Mouse (Mus musculus) forebrain, postnatal 0 days (tissue): Measurements from ENCODE around the gene Spns1. TPM values are rescaled to one million over a fixed set of nuclear protein-coding genes. Genes with fewer than 3 reads are reported as not detected.
"Not testable (repeated sequence)": the region's sequence is repeated elsewhere in the genome, so short reads cannot be mapped to it uniquely, and the experiment has no call there.

Source experiments
- ATAC-seq: fragments of 200-750 bp; cut with Nextera tagmentation; 2 replicates; pipeline ENCODE4 v1.8.0; 2017; ENCODE audit warnings: mild to moderate bottlenecking, moderate library complexity
- DNase-seq: peaks from one replicate; pipeline ENCODE4 v3.0.0-alpha.2; 2015
- H3K27ac ChIP-seq: fragments of 300-500 bp; sonication (generic); 2 replicates; pipeline ENCODE4 v1.5.1; 2014; ENCODE audit warnings: low read depth, mild to moderate bottlenecking, antibody characterized with exemption, low read length, moderate library complexity, mixed read lengths
- H3K27me3 ChIP-seq: fragments of 300-500 bp; sonication (generic); 2 replicates; pipeline ENCODE4 v1.6.1; 2014; ENCODE audit warnings: mild to moderate bottlenecking, low read length, mixed read lengths; ENCODE audit not compliant: insufficient read depth
- H3K36me3 ChIP-seq: fragments of 300-500 bp; sonication (generic); 2 replicates; pipeline ENCODE4 v1.6.1; 2014; ENCODE audit warnings: mild to moderate bottlenecking, moderate library complexity; ENCODE audit not compliant: insufficient read depth
- H3K4me1 ChIP-seq: fragments of 300-500 bp; sonication (generic); 2 replicates; pipeline ENCODE4 v1.6.1; 2014; ENCODE audit warnings: antibody characterized with exemption; ENCODE audit not compliant: insufficient read depth
- H3K4me2 ChIP-seq: fragments of 300-500 bp; sonication (generic); 2 replicates; pipeline ENCODE4 v1.6.1; 2014; ENCODE audit warnings: low read depth, mild to moderate bottlenecking, moderate library complexity
- H3K4me3 ChIP-seq: fragments of 300-500 bp; sonication (generic); 2 replicates; pipeline ENCODE4 v1.5.1; 2014; ENCODE audit warnings: low read depth, low read length, mixed read lengths
- H3K9ac ChIP-seq: fragments of 300-500 bp; sonication (generic); 2 replicates; pipeline ENCODE4 v1.6.1; 2014; ENCODE audit warnings: mild to moderate bottlenecking
- H3K9me3 ChIP-seq: fragments of 300-500 bp; sonication (generic); 2 replicates; pipeline ENCODE4 v1.6.1; 2016; ENCODE audit warnings: low read length
- CTCF ChIP-seq: sonication (generic); IDR thresholded peaks from 2 replicates; pipeline ENCODE4 v1.5.1; 2016; ENCODE audit warnings: antibody characterized with exemption, control low read depth, low read depth
- WGBS: fragments of 180-500 bp; shearing (Covaris S2); extraction: QIAGEN DNeasy Blood & Tissue Kit; methylation state at CpG from one replicate; pipeline ENCODE4 v1.1.7; 2014; 5-methylcytosine and 5-hydroxymethylcytosine counted together
- polyA plus RNA-seq: library from polyadenylated mRNA; unstranded; fragments of >200 nt; fragmentation: Nextera tagmentation; extraction: Ambion mirVana; gene quantifications from 2 replicates; pipeline ENCODE4 v1.2.1, GENCODE M21; 2015
- total RNA-seq: library from RNA; depleted of rRNA; stranded (reverse); fragments of >200 nt; gene quantifications from 2 replicates; pipeline ENCODE4 v1.2.3, GENCODE M21; 2014

The Spns1 gene
- total and polyA plus RNA-seq, 2 experiments from 2014 or later, result 78.4 to 102 TPM

GRCm38 (mm10) chr7:126396298-126397119 lies 19.3 kb upstream of the Spns1 start, which contains the start of gene Nfatc2ip:
Gene Nfatc2ip (minus strand): TSS chr7:126396737.
- H3K36me3 ChIP-seq, result no peaks in the 10 kb centered on the region
- no peak within 1 kb of the TSS for H3K27ac ChIP-seq
- H3K4me3 ChIP-seq, result peak within 1 kb of the TSS; percentile 79
- WGBS, result under 1% methylated on average over 58 of the region's 59 CpGs
- H3K9me3 ChIP-seq, result no peaks in the 10 kb centered on the region
- no peak for TF ChIP-seq CTCF
- no peaks in the 10 kb centered on the region for H3K27me3 ChIP-seq
- H3K4me2 ChIP-seq, result peak within 1 kb of the TSS; percentile 93
- peak; percentile 98 for ATAC-seq
- peak; percentile 99 for DNase-seq
- peak within 1 kb of the TSS; percentile 66 for H3K9ac ChIP-seq
- no peaks in the 10 kb centered on the region for H3K4me1 ChIP-seq

- not testable (repeated sequence) for H3K4me3 ChIP-seq, DNase-seq, H3K27ac ChIP-seq, H3K9ac ChIP-seq, ATAC-seq, H3K4me1 ChIP-seq, H3K27me3 ChIP-seq, H3K9me3 ChIP-seq, H3K4me2 ChIP-seq
- H3K36me3 ChIP-seq, result peaks cover 14% of the 10 kb centered on the region; the same call in 1 of the 2 replicates
- WGBS, result 90% methylated on average over 7 of the region's 7 CpGs
Measured at GRCm38 (mm10) chr7:126392086-126392884, 15.0 kb upstream of the Spns1 start.

- ATAC-seq (no peak), DNase-seq (no peak)
- no peak overlapping the region for H3K4me3 ChIP-seq
- no peak overlapping the region for H3K9ac ChIP-seq
- no peaks in the 10 kb centered on the region for H3K27me3 ChIP-seq
- no peaks in the 10 kb centered on the region for H3K9me3 ChIP-seq
- peaks cover 27% of the 10 kb centered on the region; the same call in 1 of the 2 replicates for H3K36me3 ChIP-seq
- TF ChIP-seq CTCF, result no peak
- H3K4me1 ChIP-seq, result no peaks in the 10 kb centered on the region
- no peak overlapping the region for H3K4me2 ChIP-seq
- 100% methylated on average over 1 of the region's 1 CpGs for WGBS
- H3K27ac ChIP-seq, result no peak overlapping the region
Measured at GRCm38 (mm10) chr7:126388185-126388584, 10.9 kb upstream of the Spns1 start.

GRCm38 (mm10) chr7:126383565-126383964 lies 6.3 kb upstream of the Spns1 start:
- no peak for TF ChIP-seq CTCF
- 89% methylated on average over 5 of the region's 5 CpGs for WGBS
- Histone ChIP-seq H3K36me3 (peaks cover 17% of the 10 kb centered on the region; the same call in 1 of the 2 replicates), H3K27ac (no peak overlapping the region), H3K4me2 (no peak overlapping the region), H3K9ac (no peak overlapping the region), H3K27me3 (no peaks in the 10 kb centered on the region), H3K4me3 (no peak overlapping the region), H3K9me3 (no peaks in the 10 kb centered on the region), H3K4me1 (no peaks in the 10 kb centered on the region)
- ATAC-seq, result no peak
- no peak for DNase-seq

GRCm38 (mm10) chr7:126376903-126377277 lies 360 bp downstream of the Spns1 start:
- Histone ChIP-seq H3K36me3 (peaks cover 29% of the 10 kb centered on the region), H3K4me1 (peaks cover 7% of the 10 kb centered on the region; the same call in 1 of the 2 replicates), H3K27ac (peak overlapping the region; percentile 66; the same call in 1 of the 2 replicates), H3K4me2 (peak overlapping the region; percentile 94), H3K27me3 (no peaks in the 10 kb centered on the region), H3K4me3 (peak overlapping the region; percentile 86), H3K9ac (peak overlapping the region; percentile 82), H3K9me3 (no peaks in the 10 kb centered on the region)
- ATAC-seq (peak; percentile 36), DNase-seq (no peak)
- WGBS, result 3% methylated on average over 27 of the region's 27 CpGs
- no peak for TF ChIP-seq CTCF

- 78% methylated on average over 5 of the region's 5 CpGs for WGBS
Measured at GRCm38 (mm10) chr7:126375012-126375411, 2.2 kb downstream of the Spns1 start.

More at GRCm38 (mm10) chr7:126375012-126375411, 2.2 kb downstream of the Spns1 start:
- Histone ChIP-seq H3K4me1 (peaks cover 7% of the 10 kb centered on the region; the same call in 1 of the 2 replicates), H3K4me2 (no peak overlapping the region), H3K36me3 (peaks cover 48% of the 10 kb centered on the region), H3K9me3 (no peaks in the 10 kb centered on the region), H3K4me3 (no peak overlapping the region), H3K9ac (no peak overlapping the region), H3K27ac (no peak overlapping the region), H3K27me3 (no peaks in the 10 kb centered on the region)
- no peak for DNase-seq
- TF ChIP-seq CTCF, result 0 out of 2 replicates have a peak, but pooled peaks have one; percentile 18
- no peak for ATAC-seq
